ENCODE assay signal across 14 mouse cellular contexts in genomic region chr1:91096490-91096889, GRCm38 (mm10). TPM values are rescaled to one million over a fixed set of nuclear protein-coding genes. Genes with fewer than 3 reads are reported as not detected.
A peak's percentile ranks its signal among the peaks of the same experiment; 100 is the strongest.
DNase-seq lines count a peak whose midpoint lies in the region; ATAC-seq lines count a peak whose summit lies in the region.
"Had no signal": no experiment of that assay in that cellular context is flagged by ENCODE, and none has a peak within 500 bp of the region (broad histone marks: within the 10 kb centered on the region; RNA-seq: fewer than 3 reads in every experiment).

No protein-coding gene starts in this region.

- peaks cover 64% of the 10 kb centered on the region for H3K4me1 ChIP-seq in heart, embryonic 10.5 days

- DNase-seq in heart, embryonic 10.5 days (ENCODE audit: low spot score) = no peak
- DNase-seq in heart, postnatal 25 days (ENCODE audit: low spot score) = no peak
- peak; percentile 28 to 40 for DNase-seq in spleen, adult 18-20 months
- no peak for DNase-seq in spleen, postnatal 14 days (ENCODE audit: low spot score in 2 of 2)
- peak; percentile 82 for DNase-seq in thymus, postnatal 14 days
- no peak for DNase-seq in urinary bladder, postnatal 4 days (ENCODE audit: low spot score in 2 of 2)
- no peak for DNase-seq in embryo, embryonic 10 days (ENCODE audit: low spot score)
- DNase-seq: cerebellum, postnatal 25 days; gastrocnemius, postnatal 36 days; retina, postnatal 1 day had no signal

- H3K36me3 ChIP-seq in heart, embryonic 10.5 days = peaks cover 56% of the 10 kb centered on the region
- H3K36me3 ChIP-seq: limb, embryonic 12.5 days had no signal

- WGBS in heart, embryonic 10.5 days = 74% methylated on average over 5 of the region's 5 CpGs

- ATAC-seq in megakaryocyte, adult 5-6 weeks (ENCODE audit: poor library complexity, severe bottlenecking) = peak; percentile 56
- ATAC-seq: hindbrain, embryonic 16.5 days; lung, postnatal 0 days had no signal

- H3K4me3 ChIP-seq in heart, embryonic 10.5 days = no peak overlapping the region
- H3K4me3 ChIP-seq: limb, embryonic 12.5 days had no signal

- intact Hi-C loops in heart, postnatal 25 days (cut with DNase I) = no loop called here

- H3K27me3 ChIP-seq in heart, embryonic 10.5 days (ENCODE audit: insufficient read depth, poor library complexity, severe bottlenecking) = no peaks in the 10 kb centered on the region
- H3K27me3 ChIP-seq: limb, embryonic 12.5 days had no signal

- H3K27ac ChIP-seq in heart, embryonic 10.5 days = peak overlapping the region; percentile 36; the same call in 1 of the 2 replicates

- H3K9me3 ChIP-seq in heart, embryonic 10.5 days = no peaks in the 10 kb centered on the region
- H3K9me3 ChIP-seq: limb, embryonic 12.5 days had no signal

RNA-seq across cellular contexts. Expression of gene Rbm44, which starts 48.4 kb away (rescaled TPM):
- polyA plus RNA-seq in heart, embryonic 10.5 days (2016; fragmentation: Nextera tagmentation; extraction: Ambion mirVana) = 1.3 and 2.9 TPM in 2 replicates
- under 1 TPM in 1 of 2 experiments, not detected in 1; 0.10 TPM for total RNA-seq in heart, postnatal 25 days (2021)
- total RNA-seq in megakaryocyte, adult 5-6 weeks (2015) = 4.9 and 8.7 TPM in 2 replicates
- 4.0 and 10.6 TPM in 2 replicates for total RNA-seq in megakaryocyte, adult 5-6 weeks (2017)
- total RNA-seq: gastrocnemius, postnatal 36 days had no signal

Comparison
In these comparisons a context has a peak if more than half of its experiments do, and no peak if none do; other contexts are left out.
1. DNase-seq: peak in spleen, adult 18-20 months (2 of 2) and thymus, postnatal 14 days (single experiment); none in heart, embryonic 10.5 days (single experiment), heart, postnatal 25 days (single experiment), spleen, postnatal 14 days (0 of 2), urinary bladder, postnatal 4 days (0 of 2) and embryo, embryonic 10 days (single experiment).
2. RNA of gene Rbm44, which starts 48.4 kb away (total RNA-seq): 4.0 to 10.6 TPM in megakaryocyte, adult 5-6 weeks; 0.10 TPM in heart, postnatal 25 days; every median in the first group is over 4 times any median in the second.